Mouse (Mus musculus): ENCODE results near the gene Cntn4. TPM values are rescaled to one million over a fixed set of nuclear protein-coding genes. Genes with fewer than 3 reads are reported as not detected.

Cntn4 gene
- polyA plus RNA-seq, 1 experiment from 2014 or later: 37.6 TPM

- H3K9me3 ChIP-seq (replicated peaks): no peaks in the 10 kb centered on the region
- no peak overlapping the region for H3K9ac ChIP-seq (replicated peaks)
- H3K27ac ChIP-seq (replicated peaks): no peak overlapping the region
- H3K4me3 ChIP-seq (replicated peaks): no peak overlapping the region
- H3K27me3 ChIP-seq (replicated peaks): no peaks in the 10 kb centered on the region
- no peaks in the 10 kb centered on the region for H3K4me1 ChIP-seq
- no peak overlapping the region for H3K4me2 ChIP-seq
- no peaks in the 10 kb centered on the region for H3K36me3 ChIP-seq
- ATAC-seq (ENCODE audit: low FRiP score): no peak
- 92% methylated on average over 2 of the region's 2 CpGs for WGBS
Observed at GRCm38 (mm10) chr6:106423471-106423870, 746.0 kb downstream of the Cntn4 start.

GRCm38 (mm10) chr6:106426615-106427014 is 749.2 kb downstream of the Cntn4 start:
- Histone ChIP-seq H3K27me3 (replicated peaks) (no peaks in the 10 kb centered on the region), H3K4me3 (replicated peaks) (no peak overlapping the region), H3K4me1 (no peaks in the 10 kb centered on the region), H3K4me2 (no peak overlapping the region), H3K9ac (replicated peaks) (no peak overlapping the region), H3K36me3 (no peaks in the 10 kb centered on the region), H3K27ac (replicated peaks) (no peak overlapping the region), H3K9me3 (replicated peaks) (no peaks in the 10 kb centered on the region)
- WGBS: 91% methylated on average over 3 of the region's 3 CpGs
- no peak for ATAC-seq (ENCODE audit: low FRiP score)

- H3K4me1 ChIP-seq: no peaks in the 10 kb centered on the region
- ATAC-seq (ENCODE audit: low FRiP score): no peak
- WGBS: 80% methylated on average over 3 of the region's 3 CpGs
Observed at GRCm38 (mm10) chr6:106431466-106431865, 754.0 kb downstream of the Cntn4 start.

GRCm38 (mm10) chr6:106440786-106441185 is 763.3 kb downstream of the Cntn4 start:
- ATAC-seq (ENCODE audit: low FRiP score): no peak
- no peaks in the 10 kb centered on the region for H3K36me3 ChIP-seq
- no peaks in the 10 kb centered on the region for H3K27me3 ChIP-seq (replicated peaks)
- WGBS: 26% methylated on average over 1 of the region's 1 CpGs
- no peak overlapping the region for H3K27ac ChIP-seq (replicated peaks)
- no peak overlapping the region for H3K4me2 ChIP-seq
- H3K4me1 ChIP-seq: no peaks in the 10 kb centered on the region
- no peaks in the 10 kb centered on the region for H3K9me3 ChIP-seq (replicated peaks)
- H3K4me3 ChIP-seq (replicated peaks): no peak overlapping the region
- H3K9ac ChIP-seq (replicated peaks): no peak overlapping the region

More at GRCm38 (mm10) chr6:106431466-106431865, 754.0 kb downstream of the Cntn4 start:
- H3K9me3 ChIP-seq (replicated peaks): no peaks in the 10 kb centered on the region
- H3K27me3 ChIP-seq (replicated peaks): no peaks in the 10 kb centered on the region
- no peaks in the 10 kb centered on the region for H3K36me3 ChIP-seq
- H3K4me2 ChIP-seq: no peak overlapping the region
- no peak overlapping the region for H3K9ac ChIP-seq (replicated peaks)
- H3K27ac ChIP-seq (replicated peaks): no peak overlapping the region
- no peak overlapping the region for H3K4me3 ChIP-seq (replicated peaks)

- 59% methylated on average over 3 of the region's 3 CpGs for WGBS
- H3K27me3 ChIP-seq (replicated peaks): no peaks in the 10 kb centered on the region
- H3K36me3 ChIP-seq: no peaks in the 10 kb centered on the region
- no peak overlapping the region for H3K9ac ChIP-seq (replicated peaks)
- H3K27ac ChIP-seq (replicated peaks): no peak overlapping the region
- no peak overlapping the region for H3K4me2 ChIP-seq
- ATAC-seq (ENCODE audit: low FRiP score): no peak
- no peaks in the 10 kb centered on the region for H3K4me1 ChIP-seq
- H3K9me3 ChIP-seq (replicated peaks): no peaks in the 10 kb centered on the region
- no peak overlapping the region for H3K4me3 ChIP-seq (replicated peaks)
Observed at GRCm38 (mm10) chr6:106441246-106441645, 763.8 kb downstream of the Cntn4 start.

- H3K4me3 ChIP-seq (replicated peaks): no peak overlapping the region
- H3K9me3 ChIP-seq (replicated peaks): no peaks in the 10 kb centered on the region
- H3K36me3 ChIP-seq: no peaks in the 10 kb centered on the region
- 0 out of 2 replicates have a peak, but pooled peaks cover 5% of the 10 kb centered on the region for H3K4me1 ChIP-seq
- no peak overlapping the region for H3K9ac ChIP-seq (replicated peaks)
- 55% methylated on average over 3 of the region's 3 CpGs for WGBS
- ATAC-seq (ENCODE audit: low FRiP score): no peak
- no peaks in the 10 kb centered on the region for H3K27me3 ChIP-seq (replicated peaks)
- H3K27ac ChIP-seq (replicated peaks): no peak overlapping the region
- H3K4me2 ChIP-seq: no peak overlapping the region
Observed at GRCm38 (mm10) chr6:106454131-106454838, 776.8 kb downstream of the Cntn4 start.

GRCm38 (mm10) chr6:106455616-106456015 is 778.2 kb downstream of the Cntn4 start:
- H3K9ac ChIP-seq (replicated peaks): no peak overlapping the region
- no peak overlapping the region for H3K27ac ChIP-seq (replicated peaks)
- no peak overlapping the region for H3K4me3 ChIP-seq (replicated peaks)
- no peak for ATAC-seq (ENCODE audit: low FRiP score)
- 0 out of 2 replicates have a peak, but pooled peaks cover 5% of the 10 kb centered on the region for H3K4me1 ChIP-seq
- no peaks in the 10 kb centered on the region for H3K9me3 ChIP-seq (replicated peaks)
- no peaks in the 10 kb centered on the region for H3K36me3 ChIP-seq
- H3K4me2 ChIP-seq: no peak overlapping the region
- no peaks in the 10 kb centered on the region for H3K27me3 ChIP-seq (replicated peaks)
- WGBS: 68% methylated on average over 3 of the region's 3 CpGs

GRCm38 (mm10) chr6:106458166-106458565 is 780.7 kb downstream of the Cntn4 start:
- no peaks in the 10 kb centered on the region for H3K27me3 ChIP-seq (replicated peaks)
- no peak overlapping the region for H3K27ac ChIP-seq (replicated peaks)
- 0 out of 2 replicates have a peak, but pooled peaks cover 5% of the 10 kb centered on the region for H3K4me1 ChIP-seq
- H3K4me3 ChIP-seq (replicated peaks): no peak overlapping the region
- no peak overlapping the region for H3K4me2 ChIP-seq
- WGBS: 79% methylated on average over 6 of the region's 6 CpGs
- H3K9ac ChIP-seq (replicated peaks): no peak overlapping the region
- H3K36me3 ChIP-seq: no peaks in the 10 kb centered on the region
- no peak for ATAC-seq (ENCODE audit: low FRiP score)
- no peaks in the 10 kb centered on the region for H3K9me3 ChIP-seq (replicated peaks)

GRCm38 (mm10) chr6:106462403-106462802 is 784.9 kb downstream of the Cntn4 start:
- Histone ChIP-seq H3K36me3 (no peaks in the 10 kb centered on the region), H3K4me3 (replicated peaks) (no peak overlapping the region), H3K27ac (replicated peaks) (no peak overlapping the region), H3K9ac (replicated peaks) (no peak overlapping the region), H3K4me1 (peaks cover 5% of the 10 kb centered on the region), H3K27me3 (replicated peaks) (no peaks in the 10 kb centered on the region), H3K9me3 (replicated peaks) (no peaks in the 10 kb centered on the region), H3K4me2 (no peak overlapping the region)
- 93% methylated on average over 6 of the region's 6 CpGs for WGBS
- ATAC-seq (ENCODE audit: low FRiP score): no peak

- H3K4me2 ChIP-seq: no peak overlapping the region
- H3K9me3 ChIP-seq (replicated peaks): no peaks in the 10 kb centered on the region
- H3K4me3 ChIP-seq (replicated peaks): no peak overlapping the region
- H3K36me3 ChIP-seq: no peaks in the 10 kb centered on the region
- WGBS: 94% methylated on average over 2 of the region's 2 CpGs
- H3K4me1 ChIP-seq: peaks cover 5% of the 10 kb centered on the region
- H3K27ac ChIP-seq (replicated peaks): no peak overlapping the region
- H3K9ac ChIP-seq (replicated peaks): no peak overlapping the region
- ATAC-seq (ENCODE audit: low FRiP score): no peak
- H3K27me3 ChIP-seq (replicated peaks): no peaks in the 10 kb centered on the region
Observed at GRCm38 (mm10) chr6:106463857-106464256, 786.4 kb downstream of the Cntn4 start.

- H3K4me2 ChIP-seq: no peak overlapping the region
- WGBS: 20% methylated on average over 2 of the region's 2 CpGs
- no peaks in the 10 kb centered on the region for H3K9me3 ChIP-seq (replicated peaks)
Observed at GRCm38 (mm10) chr6:106465766-106466165, 788.3 kb downstream of the Cntn4 start.

GRCm38 (mm10) chr6:106466267-106467029 is 789.0 kb downstream of the Cntn4 start:
- Histone ChIP-seq H3K9ac (replicated peaks) (no peak overlapping the region), H3K36me3 (no peaks in the 10 kb centered on the region), H3K4me2 (no peak overlapping the region), H3K9me3 (replicated peaks) (no peaks in the 10 kb centered on the region), H3K27ac (replicated peaks) (peak overlapping the region; percentile 68; the same call in 1 of the 2 replicates), H3K27me3 (replicated peaks) (no peaks in the 10 kb centered on the region), H3K4me1 (peaks cover 5% of the 10 kb centered on the region), H3K4me3 (replicated peaks) (no peak overlapping the region)
- 42% methylated on average over 5 of the region's 5 CpGs for WGBS
- ATAC-seq (ENCODE audit: low FRiP score): peak; percentile 53; the same call in 1 of the 2 replicates

More at GRCm38 (mm10) chr6:106465766-106466165, 788.3 kb downstream of the Cntn4 start:
- Histone ChIP-seq H3K4me1 (peaks cover 5% of the 10 kb centered on the region), H3K36me3 (no peaks in the 10 kb centered on the region), H3K9ac (replicated peaks) (no peak overlapping the region), H3K4me3 (replicated peaks) (no peak overlapping the region), H3K27ac (replicated peaks) (no peak overlapping the region), H3K27me3 (replicated peaks) (no peaks in the 10 kb centered on the region)
- no peak for ATAC-seq (ENCODE audit: low FRiP score)
